Mouse (Mus musculus): ENCODE measurements at regions not wholly inside any gene's neighbourhood (a gene's known extent, or its start where the extent isn't known, plus 50 kb on each side); places are given as distances from the start of the nearest gene placed in this dataset.

DNA sequence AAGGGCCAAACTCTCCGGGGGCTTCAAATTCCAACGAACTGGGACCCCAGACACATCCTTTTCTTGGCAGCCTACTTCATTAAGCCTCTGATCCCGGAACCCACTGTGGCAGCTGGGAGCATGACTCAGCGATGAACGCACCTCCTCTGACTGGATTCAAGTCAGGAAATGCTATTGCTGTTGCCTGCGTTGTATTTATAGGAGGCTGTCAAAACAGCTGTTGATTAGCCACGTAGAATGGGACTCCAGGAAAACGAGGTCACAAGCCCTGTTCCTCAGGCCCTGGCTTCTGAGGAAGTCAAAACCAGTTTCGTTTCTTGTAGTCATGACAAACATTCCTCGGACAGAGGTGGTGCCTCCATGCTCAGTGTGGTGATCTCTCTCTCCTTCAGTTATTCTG lies 295.0 kb downstream of the Diras2 start:
- TF ChIP-seq CTCF (IDR thresholded peaks at IDR 0.05; ENCODE audit: insufficient read depth, low read depth, low read length) (no peak), POLR2A (IDR thresholded peaks at IDR 0.05; ENCODE audit: insufficient read depth, low read depth, low read length) (no peak)

All from olfactory bulb, adult 2 months (tissue).